Mouse (Mus musculus): ENCODE data around the gene Arsb.

Arsb gene

GRCm38 (mm10) chr13:93822001-93822400, 50.6 kb downstream of the Arsb start:
- TF ChIP-seq GATA4 (IDR thresholded peaks at IDR 0.05; ENCODE audit: insufficient replicate concordance, low read length), result no peak

DNA sequence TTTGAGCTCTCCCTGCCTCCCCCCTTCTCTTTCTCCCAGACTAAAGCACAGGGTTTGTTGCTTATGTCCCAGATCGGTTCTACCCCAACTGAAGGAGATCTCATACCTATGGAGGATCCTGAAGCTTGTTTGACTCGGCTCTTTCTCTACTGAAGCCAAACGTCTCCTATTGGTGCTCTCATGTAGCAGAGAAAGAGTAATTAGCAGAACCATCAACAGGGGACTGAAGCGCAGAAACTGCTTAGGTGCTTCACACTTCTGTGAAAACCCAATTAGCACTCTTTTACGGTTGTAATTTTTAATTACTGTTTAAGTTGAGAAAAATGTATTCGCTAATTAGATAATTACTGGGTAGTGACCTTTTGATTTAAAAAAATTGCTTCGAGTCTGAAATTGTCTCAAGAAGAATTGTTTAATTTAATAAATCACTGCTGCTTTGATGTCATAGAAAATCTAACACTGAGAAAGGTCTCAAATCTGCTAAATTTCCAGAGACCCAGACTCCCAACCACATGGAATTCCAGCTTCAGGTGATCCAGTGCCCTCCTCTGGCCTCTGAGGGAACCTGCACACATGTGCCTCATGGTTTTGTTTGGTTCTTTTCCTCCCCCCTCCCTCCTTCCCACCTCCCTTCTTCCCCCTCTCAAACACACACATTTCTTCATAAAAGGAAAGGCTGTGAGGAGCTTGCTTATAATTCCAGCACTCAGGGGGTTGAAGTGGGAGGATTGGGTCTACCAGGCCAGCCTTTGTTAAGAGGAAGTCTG, 54.5 kb downstream of the Arsb start:
- no peak for TF ChIP-seq GATA4 (IDR thresholded peaks at IDR 0.05; ENCODE audit: insufficient replicate concordance, low read length)

DNA sequence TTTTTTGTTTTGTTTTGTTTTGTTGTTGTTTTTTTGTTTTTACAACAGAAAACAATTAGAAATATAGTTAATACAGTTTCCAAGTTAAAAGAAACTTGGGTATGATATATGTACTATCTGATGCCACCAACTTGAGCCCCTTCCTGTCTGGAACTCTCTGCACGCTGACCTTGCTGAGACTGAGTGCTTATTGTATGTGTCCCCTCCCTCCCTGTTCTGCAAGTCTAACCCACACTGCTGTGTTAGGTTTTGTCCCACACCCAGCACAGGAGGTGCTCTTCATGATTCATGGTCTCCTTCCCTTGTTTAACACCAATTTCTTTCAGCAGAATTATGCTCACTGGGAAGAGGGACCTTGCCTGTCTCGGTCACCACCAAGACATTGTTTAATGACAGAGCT, 56.3 kb downstream of the Arsb start:
- TF ChIP-seq GATA4 (IDR thresholded peaks at IDR 0.05; ENCODE audit: insufficient replicate concordance, low read length), result no peak

GRCm38 (mm10) chr13:93829565-93830293, 58.3 kb downstream of the Arsb start:
- TF ChIP-seq GATA4 (IDR thresholded peaks at IDR 0.05; ENCODE audit: insufficient replicate concordance, low read length), result no peak

- TF ChIP-seq GATA4 (IDR thresholded peaks at IDR 0.05; ENCODE audit: insufficient replicate concordance, low read length), result no peak
These were observed 58.8 kb downstream of the Arsb start for GRCm38 (mm10) chr13:93830294-93830645.

DNA sequence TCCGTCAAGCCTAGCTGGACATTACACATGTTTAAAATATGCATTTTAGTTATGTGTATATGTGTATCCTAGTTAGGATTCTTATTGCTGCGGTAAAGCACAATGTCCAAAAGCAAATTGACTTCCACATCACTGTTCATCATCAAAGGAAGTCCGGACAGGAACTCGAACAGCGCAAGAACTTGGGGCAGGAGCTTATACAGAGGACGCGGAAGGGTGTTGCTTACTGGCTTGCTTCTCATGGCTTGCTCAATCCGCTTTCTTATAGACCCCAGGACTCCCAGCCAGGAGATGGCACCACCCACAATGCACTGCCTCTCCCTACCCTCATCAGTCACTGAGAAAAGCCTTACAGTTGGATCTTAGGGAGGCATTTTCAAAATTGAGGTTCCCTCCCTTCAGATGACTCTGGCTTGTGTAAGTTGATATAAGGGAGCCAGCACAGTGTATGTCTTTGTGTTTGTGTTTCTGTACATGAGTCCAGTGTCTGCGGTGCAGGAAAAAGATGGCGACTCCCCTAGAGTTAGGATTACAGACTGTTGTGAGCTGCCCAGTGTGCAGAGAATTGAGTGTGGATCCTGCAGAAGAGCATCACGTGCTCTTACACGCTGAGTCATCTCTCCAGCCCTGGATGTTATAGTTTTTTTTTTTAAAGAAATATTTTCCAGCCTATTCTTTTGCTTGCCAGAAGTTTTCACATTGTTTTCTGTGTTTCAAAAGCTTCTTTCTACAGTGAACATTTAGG, 66.2 kb downstream of the Arsb start:
- no peak for TF ChIP-seq GATA4 (IDR thresholded peaks at IDR 0.05; ENCODE audit: insufficient replicate concordance, low read length)

DNA sequence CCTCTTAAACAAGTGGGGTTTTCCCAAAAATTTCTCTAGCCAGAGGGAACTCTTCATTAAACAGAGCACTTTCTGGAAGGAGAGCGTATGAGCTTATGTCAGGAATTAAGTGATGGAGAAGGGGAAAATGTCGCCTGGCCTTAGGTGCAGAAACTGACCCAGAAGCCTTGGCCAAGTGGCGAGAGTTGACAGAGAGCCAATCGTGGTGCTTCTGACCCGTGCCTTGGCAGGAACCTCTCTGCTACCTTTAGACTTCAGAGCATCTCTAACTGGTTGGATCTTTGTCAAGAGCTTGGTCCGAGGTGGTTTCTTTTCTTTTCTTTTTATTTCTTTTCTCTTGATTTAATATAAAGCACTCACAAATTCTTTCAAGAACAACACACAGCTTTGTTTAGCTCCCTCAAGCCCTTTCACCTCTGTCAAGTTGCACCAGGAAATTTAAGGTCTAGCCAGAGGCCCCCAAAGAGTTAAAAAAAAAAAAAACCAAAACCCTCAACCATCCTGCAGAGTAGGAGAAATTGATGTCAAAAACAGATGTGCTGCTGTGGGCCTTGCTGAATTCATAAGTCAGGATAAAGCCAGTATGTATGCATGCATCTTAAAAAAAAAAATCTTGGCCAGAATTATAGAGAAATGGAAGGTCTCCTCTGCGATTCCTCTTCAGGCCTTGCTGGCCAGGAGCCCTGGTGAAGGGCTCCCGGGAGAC, 67.2 kb downstream of the Arsb start:
- TF ChIP-seq GATA4 (IDR thresholded peaks at IDR 0.05; ENCODE audit: insufficient replicate concordance, low read length), result no peak

- TF ChIP-seq GATA4 (IDR thresholded peaks at IDR 0.05; ENCODE audit: insufficient replicate concordance, low read length), result no peak
These were observed 67.8 kb downstream of the Arsb start for GRCm38 (mm10) chr13:93839137-93839630.

GRCm38 (mm10) chr13:93839721-93840120, 68.3 kb downstream of the Arsb start:
- TF ChIP-seq GATA4 (IDR thresholded peaks at IDR 0.05; ENCODE audit: insufficient replicate concordance, low read length), result no peak

GRCm38 (mm10) chr13:93840146-93840545, 68.7 kb downstream of the Arsb start:
- no peak for TF ChIP-seq GATA4 (IDR thresholded peaks at IDR 0.05; ENCODE audit: insufficient replicate concordance, low read length)

- TF ChIP-seq GATA4 (IDR thresholded peaks at IDR 0.05; ENCODE audit: insufficient replicate concordance, low read length), result peak; percentile 56; the same call in 1 of the 2 replicates
These were observed 75.5 kb downstream of the Arsb start for GRCm38 (mm10) chr13:93846831-93847518.

GRCm38 (mm10) chr13:93847614-93848013, 76.2 kb downstream of the Arsb start:
- no peak for TF ChIP-seq GATA4 (IDR thresholded peaks at IDR 0.05; ENCODE audit: insufficient replicate concordance, low read length)

- no peak for TF ChIP-seq GATA4 (IDR thresholded peaks at IDR 0.05; ENCODE audit: insufficient replicate concordance, low read length)
These were observed 77.2 kb downstream of the Arsb start for GRCm38 (mm10) chr13:93848615-93849014.

- TF ChIP-seq GATA4 (IDR thresholded peaks at IDR 0.05; ENCODE audit: insufficient replicate concordance, low read length), result no peak
These were observed 78.4 kb downstream of the Arsb start for GRCm38 (mm10) chr13:93849751-93850355.

Data from liver, adult (tissue).